ENCODE assay signal across 8 mouse cellular contexts in genomic region chr7:127393157-127393943, GRCm38 (mm10). TPM values are rescaled to one million over a fixed set of nuclear protein-coding genes. Genes with fewer than 3 reads are reported as not detected.
DNase-seq lines count a peak whose midpoint lies in the region; ATAC-seq lines count a peak whose summit lies in the region.

Gene E430018J23Rik (minus strand): TSS chr7:127393629.

- peak; percentile 95 for ATAC-seq in hindbrain, embryonic 15.5 days (ENCODE audit: low FRiP score, low read depth)

- H3K4me3 ChIP-seq in hindbrain, embryonic 15.5 days = peak within 1 kb of the TSS; percentile 79

- no peaks in the 10 kb centered on the region for H3K36me3 ChIP-seq in hindbrain, embryonic 15.5 days

- H3K4me1 ChIP-seq in hindbrain, embryonic 15.5 days (replicated peaks) = peaks cover 16% of the 10 kb centered on the region

- H3K27me3 ChIP-seq in hindbrain, embryonic 15.5 days = no peaks in the 10 kb centered on the region

- under 1% methylated on average over 45 of the region's 45 CpGs for WGBS in hindbrain, embryonic 15.5 days

- peak within 1 kb of the TSS; percentile 60 for H3K4me2 ChIP-seq in hindbrain, embryonic 15.5 days

- H3K9me3 ChIP-seq in hindbrain, embryonic 15.5 days = no peaks in the 10 kb centered on the region

- peak; percentile 92 for DNase-seq in T-cell, adult 2 months (ENCODE audit: low spot score)
- peak; percentile 98 to 100 for DNase-seq in cerebellum, postnatal 36 days
- DNase-seq in frontal cortex, postnatal 36 days (ENCODE audit: low spot score in 2 of 2) = peak; percentile 95 to 99
- DNase-seq in left cerebral cortex, adult 11 months (ENCODE audit: low spot score) = peak; percentile 98
- DNase-seq in lung, postnatal 4 days = peak; percentile 96 to 98
- DNase-seq in retina, postnatal 7 days (ENCODE audit: low read depth, low spot score) = peak; percentile 98
- peak; percentile 70 for DNase-seq in urinary bladder, adult 2 months (ENCODE audit: low spot score)

- H3K9ac ChIP-seq in hindbrain, embryonic 15.5 days = peak within 1 kb of the TSS; percentile 85

- H3K27ac ChIP-seq in hindbrain, embryonic 15.5 days (replicated peaks) = peak within 1 kb of the TSS; percentile 91

RNA-seq across cellular contexts. Expression of gene E430018J23Rik, which starts in this region (rescaled TPM):
- 5.6 and 6.4 TPM in 2 replicates for polyA plus RNA-seq in hindbrain, embryonic 15.5 days (2015; fragmentation: Nextera tagmentation; extraction: Ambion mirVana)
- polyA plus RNA-seq in urinary bladder, adult 2 months (2012; rRNA removed) = 6.2 and 6.8 TPM in 2 replicates

Comparison
In these comparisons a context has a peak if more than half of its experiments do, and no peak if none do; other contexts are left out.
1. Peak in every context shown above with its lines: DNase-seq, ATAC-seq, H3K4me3 ChIP-seq and H3K27ac ChIP-seq.